Mouse (Mus musculus) C3H10T1/2 (cell line): Measurements from ENCODE around the gene Speer2. TPM values are rescaled to one million over a fixed set of nuclear protein-coding genes. Genes with fewer than 3 reads are reported as not detected.

Experiments
- polyA plus RNA-seq, 2 experiments: library from polyadenylated mRNA; unstranded; fragments of >200 nt; fragmentation: generic; extraction: Trizol; gene quantifications; one replicate each; pipeline ENCODE4 v1.2.1; 2012; ENCODE audit warnings: missing spikeins in 2 of 2

The Speer2 gene
- polyA plus RNA-seq, result not detected

DNA sequence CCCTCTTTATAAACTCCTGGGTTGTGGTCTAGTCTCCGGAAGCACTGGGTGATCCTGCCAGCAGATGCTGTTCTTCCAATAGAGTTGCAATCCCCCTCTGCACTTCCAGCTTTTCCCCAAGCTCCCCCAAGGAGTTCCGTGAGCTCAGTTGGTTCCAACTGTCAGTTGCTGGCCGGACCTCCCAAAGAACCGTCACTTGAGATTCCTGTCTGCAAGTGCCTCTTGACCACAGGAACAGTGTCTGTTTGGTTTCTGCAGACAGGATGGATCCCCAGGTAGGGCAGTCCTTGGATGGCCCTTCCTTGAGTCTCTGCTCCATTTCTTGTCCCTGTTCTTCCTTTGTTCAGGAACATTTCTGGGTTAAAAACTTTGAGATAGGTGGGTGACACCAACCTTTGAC is at the start of gene Speer2:
TSS of gene Speer2 (minus strand) at position 101 of the 400 bp plus-strand sequence.

